Mouse (Mus musculus) adrenal gland (tissue): ENCODE data around the gene Epb41l3.

Experiments used
- intact Hi-C: fragments of 180-260 bp; cut with DNase I; formaldehyde crosslinking; loops from one replicate; pipeline ENCODE4 v1.15.1; 2025

Epb41l3 gene

DNA sequence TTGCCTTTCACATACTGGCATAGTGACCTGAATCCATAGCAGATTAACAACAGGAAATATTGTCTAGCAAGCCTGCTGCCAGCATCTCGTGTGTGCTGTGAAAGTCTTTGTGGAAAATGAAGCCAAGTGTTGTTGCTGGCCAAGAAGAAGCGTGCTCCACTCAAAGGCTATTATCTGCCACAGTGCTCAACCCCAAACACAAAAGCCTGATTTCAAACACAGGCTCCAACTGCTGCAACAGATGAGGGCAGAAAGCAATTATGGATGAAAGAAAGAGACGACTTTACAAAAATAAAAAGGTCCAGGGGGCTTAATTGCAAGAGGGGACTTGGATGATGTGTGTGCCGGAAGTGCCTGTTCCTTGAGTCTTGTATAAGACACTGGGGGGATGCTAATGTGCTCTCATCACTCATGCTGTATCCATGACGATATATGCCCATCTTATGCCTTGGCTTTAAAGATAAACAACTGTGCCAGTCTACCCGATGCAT, 154.7 kb downstream of the Epb41l3 start:
- intact Hi-C loops: no loop called here

DNA sequence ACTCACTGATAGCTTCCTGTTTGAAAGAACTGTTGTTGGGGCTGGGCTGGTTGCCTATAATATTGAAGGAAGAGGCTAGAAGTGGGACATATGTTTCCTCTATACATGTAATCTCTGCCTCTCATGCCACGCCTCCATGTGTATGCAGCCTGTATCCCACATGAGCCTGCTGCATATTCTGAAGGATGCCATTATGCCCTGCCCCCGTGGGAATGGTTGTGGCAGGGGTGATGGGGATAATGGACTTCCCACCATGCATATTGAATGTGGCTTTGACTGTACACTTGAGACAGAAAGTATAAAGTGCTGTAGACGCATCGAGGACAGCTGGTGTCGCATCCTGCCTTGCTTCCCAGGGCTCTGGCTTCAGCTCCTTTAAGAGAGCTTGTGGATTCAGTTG, 155.9 kb downstream of the Epb41l3 start:
- intact Hi-C loops: no loop called here

DNA sequence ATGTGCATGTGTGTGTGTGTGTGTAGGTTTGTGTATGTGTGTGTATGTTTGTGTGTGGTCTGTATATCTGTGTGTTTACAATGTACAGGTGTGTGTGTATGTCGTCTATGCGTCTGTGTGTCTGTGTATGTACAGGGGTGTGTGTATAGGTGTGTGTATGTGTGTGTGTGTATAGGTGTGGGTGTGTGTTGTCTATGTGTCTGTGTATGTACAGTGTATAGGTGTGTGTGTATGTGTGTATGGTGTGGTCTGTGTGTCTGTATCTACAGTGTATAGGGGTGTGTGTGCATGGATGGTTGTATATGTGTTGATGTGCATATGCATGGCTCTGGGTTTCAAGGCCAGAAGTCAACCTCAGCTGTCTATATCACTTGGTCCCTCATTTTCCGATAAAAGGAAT, 161.7 kb downstream of the Epb41l3 start:
- intact Hi-C loops: no loop called here

DNA sequence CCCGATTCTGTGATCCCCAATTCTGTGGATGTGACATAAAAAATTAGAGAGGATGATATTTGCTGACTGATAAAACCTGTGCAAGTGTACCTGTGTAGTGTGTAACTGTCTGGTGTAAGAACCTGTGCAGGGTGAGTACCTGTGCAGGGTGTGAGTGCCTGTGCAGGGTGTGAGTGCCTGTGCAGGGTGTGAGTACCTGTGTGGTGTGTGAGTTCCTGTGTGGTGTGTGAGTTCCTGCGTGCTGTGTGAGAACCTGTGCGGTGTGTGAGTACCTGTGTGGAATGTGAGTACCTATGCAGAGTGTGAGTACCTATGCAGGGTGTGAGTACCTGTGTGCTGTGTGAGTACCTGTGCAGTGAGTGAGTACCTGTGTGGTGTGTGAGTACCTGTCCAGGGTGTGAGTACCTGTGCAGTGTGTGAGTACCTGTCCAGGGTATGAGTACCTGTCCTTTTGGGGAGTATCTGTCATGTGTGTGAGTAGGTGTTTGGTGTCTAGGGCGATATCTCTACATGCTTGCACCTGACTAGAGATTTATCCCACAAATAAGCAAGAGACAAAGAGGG, 163.4 kb downstream of the Epb41l3 start:
- intact Hi-C loops: no loop called here

DNA sequence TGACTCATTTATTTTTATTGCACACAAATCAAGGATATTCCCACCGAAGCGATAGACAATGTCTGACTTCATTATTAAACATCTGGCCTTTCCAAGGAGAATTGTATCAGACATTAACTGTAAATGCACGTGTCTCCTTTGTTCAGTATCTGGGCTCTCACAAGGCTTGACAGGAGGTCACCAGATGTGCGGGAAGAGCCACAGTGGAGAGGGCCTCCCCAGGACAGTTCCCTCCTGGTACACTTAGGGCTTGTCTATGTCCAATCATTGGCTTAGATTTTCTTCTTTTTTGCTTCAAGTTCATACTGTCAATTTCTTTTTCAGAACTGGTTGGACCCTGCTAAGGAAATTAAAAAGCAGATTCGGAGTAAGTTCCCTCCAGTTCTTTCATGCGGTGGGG, 163.9 kb downstream of the Epb41l3 start:
- intact Hi-C loops: no loop called here

DNA sequence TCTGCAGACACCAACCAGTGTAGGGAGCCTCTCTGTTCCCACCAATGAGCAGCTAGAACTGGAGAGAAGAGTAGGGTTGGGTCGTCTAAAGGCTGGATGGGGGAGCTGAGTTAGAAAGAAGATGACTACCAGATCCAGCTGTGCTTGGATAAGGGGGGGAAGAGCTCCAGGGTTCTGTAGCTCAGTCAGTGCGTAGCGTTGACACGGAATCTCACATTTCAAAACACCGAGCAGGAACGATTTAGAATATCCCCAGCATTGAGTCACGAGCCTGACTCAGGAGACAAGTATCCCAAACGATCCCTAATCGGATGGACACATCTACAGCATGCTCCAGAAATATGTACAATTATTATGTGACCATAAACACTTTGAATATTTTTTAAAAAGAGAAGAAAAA, 180.4 kb downstream of the Epb41l3 start:
- intact Hi-C loops: no loop called here

DNA sequence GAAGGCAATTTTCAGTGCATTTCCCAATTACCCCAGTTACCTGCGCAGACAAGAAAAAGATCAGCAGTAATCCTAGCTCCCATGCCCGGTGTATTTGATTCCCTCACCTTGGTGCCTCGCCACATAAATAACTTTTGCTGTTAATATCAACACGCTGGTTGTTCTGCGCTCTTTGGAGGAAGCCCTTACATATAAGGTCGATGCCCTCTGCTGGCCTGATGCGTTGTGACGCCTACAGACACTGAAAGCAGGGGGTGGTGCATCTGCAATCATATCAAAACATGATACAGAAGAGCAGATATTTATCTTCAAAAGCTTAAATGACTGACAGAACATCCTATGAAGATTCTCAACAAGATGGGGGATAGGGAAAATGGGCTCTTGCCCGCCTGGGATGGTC, 181.0 kb downstream of the Epb41l3 start:
- intact Hi-C loops: no loop called here

DNA sequence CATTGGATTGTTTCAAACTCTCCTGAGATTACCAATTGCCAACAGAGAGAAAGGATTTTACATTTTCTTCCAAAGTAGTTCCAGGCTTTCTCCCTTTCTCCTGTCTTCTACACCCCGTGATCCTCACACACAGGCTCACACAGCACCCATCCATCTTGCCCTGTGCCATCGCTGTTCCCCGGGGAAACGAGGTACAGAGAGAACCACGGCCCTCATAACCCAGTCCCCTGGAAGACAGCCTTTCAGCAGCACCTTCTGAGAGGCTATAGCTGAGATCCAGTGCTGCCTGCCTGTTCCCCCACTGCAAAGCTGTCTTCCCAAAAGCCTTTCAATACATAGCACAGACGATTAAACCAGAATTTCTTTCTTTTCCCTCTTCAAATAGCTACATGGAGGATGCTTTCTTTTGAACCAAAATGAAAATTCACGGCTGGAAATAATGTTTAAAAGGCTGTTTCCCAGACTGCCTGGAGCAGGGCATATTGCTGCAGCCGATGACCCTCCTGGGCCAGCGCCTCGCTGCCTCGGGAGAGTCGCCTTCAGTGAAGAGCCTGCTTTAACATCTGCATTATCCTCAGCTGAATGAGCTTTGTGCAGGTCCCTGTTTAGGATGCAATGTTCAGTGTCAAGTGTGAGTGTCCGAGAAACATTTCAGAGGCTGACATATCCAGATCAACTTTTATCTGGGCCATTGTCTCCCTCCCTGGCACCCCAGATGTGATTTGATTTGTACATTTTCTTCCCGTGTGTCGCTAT, 188.5 kb downstream of the Epb41l3 start:
- intact Hi-C loops: no loop called here

DNA sequence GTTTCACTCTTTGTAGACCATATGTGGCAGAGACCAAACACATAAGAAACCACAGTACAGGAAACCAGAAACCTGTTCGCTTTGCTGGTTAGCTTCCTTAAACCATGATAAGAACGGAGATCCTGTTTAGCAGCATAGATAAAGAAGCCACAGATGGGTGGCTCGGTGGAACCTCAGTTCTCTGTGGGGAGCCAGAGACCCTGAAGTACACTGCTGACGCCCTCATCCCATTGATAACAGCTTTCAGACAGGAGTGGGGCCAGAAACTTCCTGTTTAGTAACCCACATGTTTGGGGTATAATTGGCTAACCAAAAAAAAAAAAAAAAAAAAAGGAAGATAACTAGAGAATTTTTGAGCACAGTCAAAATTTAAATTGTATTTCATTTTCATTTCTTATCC, 189.7 kb downstream of the Epb41l3 start:
- intact Hi-C loops: no loop called here

DNA sequence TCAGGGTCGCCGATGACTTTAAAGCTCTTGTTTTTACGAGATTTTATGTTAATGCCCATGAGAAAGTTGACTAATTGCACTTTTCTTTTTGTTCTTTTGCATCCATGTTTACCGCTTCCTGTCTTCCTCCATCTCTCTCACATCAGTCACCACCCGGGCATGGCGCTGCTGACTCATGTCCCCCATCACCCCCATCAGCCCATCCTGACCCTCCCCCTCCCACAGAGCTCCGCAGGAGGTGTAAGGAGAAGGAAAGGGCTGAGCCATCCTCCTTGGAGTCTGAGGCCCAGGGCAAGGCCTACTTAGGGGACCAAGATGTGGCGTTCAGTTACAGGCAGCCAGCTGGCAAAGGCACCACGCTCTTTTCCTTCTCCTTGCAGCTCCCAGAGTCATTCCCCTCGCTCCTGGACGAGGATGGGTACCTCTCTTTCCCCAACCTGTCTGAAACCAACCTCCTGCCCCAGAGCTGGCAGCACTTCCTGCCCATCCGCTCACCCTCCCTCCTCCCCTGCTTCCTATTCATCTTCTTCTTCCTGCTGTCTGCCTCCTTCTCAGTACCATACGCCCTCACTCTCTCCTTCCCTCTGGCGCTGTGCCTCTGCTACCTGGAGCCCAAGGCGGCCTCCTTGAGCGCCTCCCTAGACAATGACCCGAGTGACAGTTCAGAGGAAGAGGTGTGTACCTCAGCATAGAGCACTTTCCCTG, 190.4 kb downstream of the Epb41l3 start:
- intact Hi-C loops: no loop called here

DNA sequence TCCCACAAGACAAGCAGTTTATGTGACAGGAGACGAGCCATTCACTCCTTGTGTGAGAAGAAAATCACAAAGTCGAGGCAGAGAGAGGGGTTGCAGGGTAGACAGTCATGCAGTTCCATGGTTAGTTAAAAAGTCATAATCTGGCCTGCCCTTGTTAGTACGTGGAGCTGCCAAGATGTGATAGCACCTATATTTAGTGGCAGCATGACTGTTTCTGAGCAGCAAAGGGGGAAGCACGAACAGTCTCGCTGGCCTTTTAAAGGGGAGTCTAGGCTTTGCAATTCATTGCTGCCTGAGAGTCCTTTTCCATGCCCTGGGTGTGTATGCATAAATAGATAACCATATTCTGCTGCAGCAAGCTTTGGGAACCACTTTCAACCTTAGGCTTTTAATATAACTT, 191.5 kb downstream of the Epb41l3 start:
- intact Hi-C loops: no loop called here

DNA sequence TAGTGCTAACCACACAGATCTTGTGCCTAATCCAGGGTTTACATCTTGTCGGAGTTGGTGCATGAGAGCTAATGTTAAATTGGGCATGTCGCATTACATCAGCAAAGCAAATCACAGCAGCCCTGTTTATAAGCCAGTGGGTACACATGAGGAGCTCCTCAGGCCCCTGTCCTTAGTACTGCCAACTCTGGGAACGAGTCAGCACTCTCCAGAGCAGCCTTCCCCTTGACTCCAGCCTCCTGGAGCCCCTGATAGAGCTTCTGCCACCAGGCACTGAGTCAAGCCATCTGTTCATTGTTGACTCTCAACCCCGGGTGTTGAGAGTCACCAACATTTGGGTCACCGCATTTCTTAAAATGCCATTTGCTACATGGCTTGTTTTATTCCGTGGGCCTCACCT, 192.0 kb downstream of the Epb41l3 start:
- intact Hi-C loops: no loop called here

DNA sequence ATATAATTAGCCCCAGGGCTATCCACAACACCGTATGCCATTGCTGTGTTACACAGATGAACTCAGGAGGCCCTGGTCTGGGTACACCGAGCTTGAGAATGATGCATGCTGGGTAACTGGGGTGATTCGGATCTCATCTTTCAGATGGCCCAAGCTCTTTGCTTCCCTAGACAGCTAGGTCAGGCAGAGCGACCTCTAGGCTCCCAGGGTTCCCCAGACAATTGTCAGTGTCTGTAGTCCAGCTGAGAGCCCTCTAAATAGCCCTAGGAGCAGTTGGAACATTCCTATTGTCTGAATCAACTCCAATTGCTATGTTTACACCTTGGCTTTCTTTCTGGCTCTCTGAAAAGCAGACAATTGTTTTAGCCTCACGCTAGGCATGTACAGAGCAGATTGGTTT, 201.9 kb downstream of the Epb41l3 start:
- intact Hi-C loops: no loop called here

DNA sequence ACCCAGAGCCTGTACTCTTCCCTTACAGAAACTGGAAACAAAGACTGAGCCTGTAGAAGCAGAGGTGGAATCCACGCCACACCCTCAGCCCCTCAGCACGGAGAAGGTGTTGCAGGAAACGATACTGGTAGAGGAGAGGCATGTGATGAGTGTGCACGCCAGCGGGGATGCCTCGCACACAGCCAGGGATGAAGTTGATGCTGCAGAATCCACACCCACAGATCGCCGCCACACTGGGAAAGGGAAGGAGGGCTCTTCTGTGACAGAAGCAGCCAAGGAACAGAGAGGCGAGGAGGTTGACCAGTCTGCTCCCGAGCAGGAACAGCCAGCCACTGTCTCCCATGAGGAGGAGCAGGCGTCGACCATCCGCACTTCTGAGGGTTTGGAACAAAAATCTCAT, 209.0 kb downstream of the Epb41l3 start:
- intact Hi-C loops: no loop called here

DNA sequence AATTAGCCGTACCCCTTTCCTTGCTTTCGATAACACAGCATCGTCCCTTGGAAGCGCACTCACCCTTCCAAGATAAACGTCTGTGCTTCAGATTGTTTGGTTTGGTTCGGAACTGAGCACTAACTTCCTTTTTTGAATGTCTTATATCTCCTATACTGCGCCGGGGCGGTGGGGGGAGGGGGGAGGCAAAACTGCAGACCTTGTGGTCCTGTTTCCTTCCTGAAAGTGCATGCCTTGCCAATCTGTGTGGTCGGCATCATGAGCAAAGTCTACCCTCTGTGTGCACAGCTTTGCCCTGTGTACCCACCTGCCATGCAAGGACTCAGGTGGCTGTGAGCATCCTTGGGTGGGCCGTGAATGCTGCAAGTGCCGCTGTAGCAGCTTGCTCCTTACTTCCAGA, 212.6 kb downstream of the Epb41l3 start:
- intact Hi-C loops: no loop called here

DNA sequence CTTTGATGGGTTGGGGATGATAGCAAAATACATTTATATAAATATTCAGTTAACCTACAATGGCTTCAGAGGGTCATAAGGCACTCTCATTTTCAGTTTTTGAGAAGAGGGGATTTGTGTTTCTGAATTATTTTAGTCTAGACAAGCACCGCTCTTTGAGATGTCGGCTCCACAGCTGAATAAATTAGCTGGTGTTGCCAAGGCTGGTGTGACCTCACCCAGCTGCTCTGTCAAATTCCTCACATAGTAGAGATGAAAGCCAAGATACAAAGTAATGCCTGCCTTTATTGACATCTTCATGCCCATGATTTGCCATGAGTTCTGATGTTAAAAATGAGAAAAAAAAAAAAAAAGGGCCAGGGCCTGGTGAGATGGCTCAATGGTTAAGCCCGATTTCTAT, 214.8 kb downstream of the Epb41l3 start:
- intact Hi-C loops: no loop called here

DNA sequence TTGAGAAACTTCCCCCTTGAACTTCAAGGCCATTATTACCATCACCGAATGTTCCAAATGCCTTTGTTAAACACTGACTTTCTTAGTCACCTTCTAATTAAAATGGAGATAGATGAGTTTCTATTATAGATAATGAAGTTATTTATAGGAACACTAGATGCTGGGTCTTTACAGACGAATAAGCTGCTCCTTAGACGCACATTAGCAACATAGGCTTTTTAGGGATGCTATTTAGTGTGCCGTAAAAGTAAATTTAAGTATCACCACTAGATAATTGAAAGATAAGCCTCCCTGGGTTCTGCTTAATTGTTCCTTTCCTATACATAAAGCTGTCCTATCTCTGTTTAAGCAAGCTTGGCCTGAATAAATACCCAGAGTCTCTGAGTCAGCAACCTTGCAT, 226.1 kb downstream of the Epb41l3 start:
- intact Hi-C loops: no loop called here

DNA sequence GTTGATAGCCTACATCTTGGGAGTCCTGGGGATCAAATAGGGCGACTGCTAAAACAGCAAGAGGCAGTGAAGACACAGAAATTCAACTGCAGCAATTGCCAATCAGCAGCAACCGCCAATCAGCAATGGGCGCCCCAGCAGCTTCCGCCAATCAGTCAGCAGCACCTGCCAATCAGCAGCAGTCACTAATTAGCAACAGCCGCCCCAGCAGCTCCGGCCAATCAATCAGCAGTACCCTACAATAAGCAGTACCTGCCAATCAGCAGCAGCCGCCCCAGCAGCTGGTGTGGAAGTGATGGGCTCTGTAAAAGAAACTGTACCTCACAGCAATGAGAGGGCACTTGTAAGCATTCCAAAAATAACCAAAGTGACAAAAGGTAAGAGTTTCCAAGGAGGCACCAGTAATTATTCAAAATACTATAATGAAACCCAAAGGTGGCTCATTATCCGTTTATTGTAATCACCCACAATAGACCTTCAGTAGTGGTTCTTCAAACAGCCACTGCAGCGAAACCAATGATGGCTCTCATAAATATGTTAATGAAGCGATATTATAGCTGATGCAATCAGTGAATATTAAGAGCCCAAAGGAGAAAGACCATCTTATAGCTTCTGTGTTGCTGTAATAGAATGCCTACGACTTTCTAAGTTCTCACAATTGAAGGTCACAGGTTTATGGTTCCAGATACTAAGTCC, 228.2 kb downstream of the Epb41l3 start:
- intact Hi-C loops: no loop called here

DNA sequence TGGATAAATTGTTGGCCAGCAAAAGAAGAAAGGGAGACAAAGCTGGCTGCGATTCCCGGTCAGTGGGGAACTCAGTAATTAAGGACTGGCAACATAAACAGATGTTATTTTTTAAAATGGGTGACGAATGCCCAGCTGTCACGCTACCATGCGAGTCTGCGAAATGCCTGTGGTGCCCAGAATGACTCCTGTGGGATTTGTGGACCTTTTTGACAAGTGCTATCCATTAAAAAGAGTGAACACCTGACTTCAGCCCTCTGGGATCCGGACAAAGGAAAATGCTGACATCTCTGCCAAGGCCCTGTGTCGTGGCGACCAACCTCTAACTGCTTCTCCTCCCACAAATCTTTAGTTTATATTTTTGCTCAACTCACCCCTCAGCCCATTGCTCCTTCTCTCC, 232.2 kb downstream of the Epb41l3 start:
- intact Hi-C loops: no loop called here

DNA sequence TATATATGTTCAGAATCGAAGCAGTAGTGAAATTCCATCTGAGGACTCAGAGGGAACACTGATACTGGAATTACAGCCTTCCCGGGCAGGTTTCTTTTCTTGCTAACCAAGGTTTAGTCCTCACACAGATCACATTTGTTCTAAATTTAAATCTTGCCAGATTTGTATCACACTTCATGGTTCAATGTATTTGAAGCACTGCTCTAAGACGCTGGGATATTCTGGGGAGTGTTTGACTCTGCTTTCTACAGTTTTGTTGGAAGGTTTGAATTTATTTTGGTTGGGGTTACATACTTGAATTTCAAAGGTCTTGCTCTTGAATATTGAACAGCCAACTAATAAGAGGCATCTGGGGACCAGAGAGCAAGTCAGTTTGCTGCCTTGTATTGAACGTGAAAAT, 234.4 kb downstream of the Epb41l3 start:
- intact Hi-C loops: no loop called here

DNA sequence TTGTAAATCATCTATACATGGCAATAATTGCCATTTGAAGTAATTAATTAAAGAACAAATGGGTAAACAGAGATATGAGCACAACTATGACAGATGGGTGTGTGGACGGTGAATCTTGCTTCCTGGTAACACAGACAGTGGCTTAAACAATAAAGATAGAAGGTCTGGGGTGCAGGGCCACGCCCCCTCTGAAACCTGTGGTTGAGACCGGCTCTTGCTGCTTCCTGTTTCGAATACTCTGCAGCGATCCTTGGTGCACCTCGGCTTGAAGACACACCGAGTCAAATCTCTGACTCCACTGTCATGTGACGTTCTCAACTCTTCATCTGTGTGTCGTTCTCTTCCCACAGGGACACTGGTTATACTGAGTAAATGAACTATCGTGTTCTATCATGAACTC, 245.0 kb downstream of the Epb41l3 start:
- intact Hi-C loops: no loop called here

DNA sequence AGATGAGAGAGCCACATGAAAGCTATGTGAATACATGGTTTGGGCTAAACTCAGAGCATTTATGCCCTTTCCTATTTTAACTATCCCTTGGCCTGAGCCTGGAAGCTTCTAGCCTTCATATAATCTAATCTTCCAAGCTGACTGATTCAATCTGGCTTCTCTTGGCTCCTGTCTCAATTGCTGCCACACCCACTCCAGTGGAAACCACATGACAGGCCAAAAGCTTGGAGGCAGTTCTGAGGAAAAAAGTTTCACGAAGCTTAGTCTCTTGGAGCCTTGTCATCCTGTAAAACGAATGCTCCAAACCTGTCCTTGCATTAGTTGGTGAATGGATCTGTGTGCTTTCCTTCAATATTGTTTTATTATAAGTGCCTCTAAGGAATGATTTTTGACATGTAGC, 247.2 kb downstream of the Epb41l3 start:
- intact Hi-C loops: no loop called here
